Mouse (Mus musculus): Measurements from ENCODE around the gene Cphx3. TPM values are rescaled to one million over a fixed set of nuclear protein-coding genes. Genes with fewer than 3 reads are reported as not detected.
"Not testable (repeated sequence)": the region's sequence is repeated elsewhere in the genome, so short reads cannot be mapped to it uniquely, and the experiment has no call there.

The Cphx3 gene
- total and polyA plus RNA-seq, 2 experiments from 2014 or later, result not detected

DNA sequence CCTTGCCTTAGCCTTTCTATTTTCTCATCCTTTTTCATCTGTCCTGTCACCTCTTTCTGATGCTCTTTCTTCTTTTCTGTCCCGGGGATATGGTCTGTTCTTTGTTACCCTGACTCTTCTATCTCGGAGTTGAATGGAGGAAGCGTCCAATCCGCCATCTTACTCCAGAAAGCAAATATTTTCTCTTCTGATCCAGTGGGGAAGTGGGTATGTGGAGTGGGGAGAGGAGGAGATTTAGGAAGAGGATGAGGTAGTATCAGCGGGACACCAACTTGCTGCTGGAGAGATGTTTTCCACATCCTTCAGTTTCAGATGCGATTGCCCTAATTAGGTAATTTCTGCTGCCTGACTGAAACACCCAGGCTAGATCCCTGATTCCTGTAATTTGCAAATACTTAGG, 176.6 kb downstream of the Cphx3 start:
- not testable (repeated sequence) for H3K4me2 ChIP-seq (ENCODE audit: low read depth, low read length); H3K9ac ChIP-seq (replicated peaks; ENCODE audit: low read depth, low read length); H3K4me1 ChIP-seq (ENCODE audit: control insufficient read depth, insufficient read depth); DNase-seq (ENCODE audit: low spot score); H3K36me3 ChIP-seq (replicated peaks; ENCODE audit: control insufficient read depth, insufficient read depth, low read length); H3K9me3 ChIP-seq (replicated peaks; ENCODE audit: control insufficient read depth, low read length); ATAC-seq (ENCODE audit: insufficient read depth, low read depth); H3K4me3 ChIP-seq (ENCODE audit: low read depth, low read length); H3K27me3 ChIP-seq (ENCODE audit: control insufficient read depth, insufficient read depth, low read length); H3K27ac ChIP-seq (ENCODE audit: low read depth)
- no CpG with 5 or more reads among the region's 6 CpGs for WGBS

Other genes with a start within 250 kb of the Cphx3 start
- 21.1 and 46.2 TPM in 2 replicates for gene Anxa11, start 240.1 kb upstream of the Cphx3 start, total RNA-seq (2014; rRNA removed; ENCODE audit: low replicate concordance)
- gene Anxa11, start 240.1 kb upstream of the Cphx3 start, polyA plus RNA-seq (2015; fragmentation: Nextera tagmentation; extraction: Ambion mirVana), result 34.9 and 36.8 TPM in 2 replicates
- gene Plac9a, start 179.2 kb upstream of the Cphx3 start, total RNA-seq (2014; rRNA removed; ENCODE audit: low replicate concordance), result not detected in 2 replicates
- 0.31 and 2.3 TPM in 2 replicates for gene Plac9a, start 179.2 kb upstream of the Cphx3 start, polyA plus RNA-seq (2015; fragmentation: Nextera tagmentation; extraction: Ambion mirVana)
- 8.8 TPM in 1 of 2 replicates, not detected in the other for gene Tmem254a, start 154.6 kb upstream of the Cphx3 start, total RNA-seq (2014; rRNA removed; ENCODE audit: low replicate concordance)
- gene Tmem254a, start 154.6 kb upstream of the Cphx3 start, polyA plus RNA-seq (2015; fragmentation: Nextera tagmentation; extraction: Ambion mirVana), result 1.6 and 2.3 TPM in 2 replicates
- not detected in 2 replicates for gene Cphx1, start 144.0 kb upstream of the Cphx3 start, total RNA-seq (2014; rRNA removed; ENCODE audit: low replicate concordance)
- gene Cphx1, start 144.0 kb upstream of the Cphx3 start, polyA plus RNA-seq (2015; fragmentation: Nextera tagmentation; extraction: Ambion mirVana), result 0.10 TPM in 1 of 2 replicates, not detected in the other
- gene Duxbl1, start 103.7 kb upstream of the Cphx3 start, total RNA-seq (2014; rRNA removed; ENCODE audit: low replicate concordance), result 0.46 and 2.4 TPM in 2 replicates
- gene Duxbl1, start 103.7 kb upstream of the Cphx3 start, polyA plus RNA-seq (2015; fragmentation: Nextera tagmentation; extraction: Ambion mirVana), result 0.23 and 0.26 TPM in 2 replicates
- gene Gm9780, start 39.6 kb upstream of the Cphx3 start, total RNA-seq (2014; rRNA removed; ENCODE audit: low replicate concordance), result 99.6 and 106 TPM in 2 replicates
- gene Gm9780, start 39.6 kb upstream of the Cphx3 start, polyA plus RNA-seq (2015; fragmentation: Nextera tagmentation; extraction: Ambion mirVana), result 24.3 and 38.1 TPM in 2 replicates
- 9.0 and 18.0 TPM in 2 replicates for gene Tmem254c, start 14.9 kb upstream of the Cphx3 start, total RNA-seq (2014; rRNA removed; ENCODE audit: low replicate concordance)
- gene Tmem254c, start 14.9 kb upstream of the Cphx3 start, polyA plus RNA-seq (2015; fragmentation: Nextera tagmentation; extraction: Ambion mirVana), result 17.5 and 18.1 TPM in 2 replicates
- not detected in 2 replicates for gene Cphx2, start 781 bp upstream of the Cphx3 start, total RNA-seq (2014; rRNA removed; ENCODE audit: low replicate concordance)
- gene Cphx2, start 781 bp upstream of the Cphx3 start, polyA plus RNA-seq (2015; fragmentation: Nextera tagmentation; extraction: Ambion mirVana), result not detected in 2 replicates
- gene Duxbl2, start 36.1 kb downstream of the Cphx3 start, total RNA-seq (2014; rRNA removed; ENCODE audit: low replicate concordance), result 0.23 and 0.81 TPM in 2 replicates
- gene Duxbl2, start 36.1 kb downstream of the Cphx3 start, polyA plus RNA-seq (2015; fragmentation: Nextera tagmentation; extraction: Ambion mirVana), result not detected in 2 replicates
- 7.0 and 26.5 TPM in 2 replicates for gene Plac9b, start 100.2 kb downstream of the Cphx3 start, total RNA-seq (2014; rRNA removed; ENCODE audit: low replicate concordance)
- gene Plac9b, start 100.2 kb downstream of the Cphx3 start, polyA plus RNA-seq (2015; fragmentation: Nextera tagmentation; extraction: Ambion mirVana), result 28.7 and 34.6 TPM in 2 replicates
- 5.1 and 29.2 TPM in 2 replicates for gene Tmem254b, start 124.7 kb downstream of the Cphx3 start, total RNA-seq (2014; rRNA removed; ENCODE audit: low replicate concordance)
- 14.6 and 16.2 TPM in 2 replicates for gene Tmem254b, start 124.7 kb downstream of the Cphx3 start, polyA plus RNA-seq (2015; fragmentation: Nextera tagmentation; extraction: Ambion mirVana)
- 0.23 TPM in 1 of 2 replicates, not detected in the other for gene Duxbl3, start 175.7 kb downstream of the Cphx3 start, total RNA-seq (2014; rRNA removed; ENCODE audit: low replicate concordance)
- gene Duxbl3, start 175.7 kb downstream of the Cphx3 start, polyA plus RNA-seq (2015; fragmentation: Nextera tagmentation; extraction: Ambion mirVana), result 0.55 and 0.70 TPM in 2 replicates

All from heart, postnatal 0 days (tissue).